Mouse (Mus musculus) intestine, postnatal 0 days (tissue): ENCODE data around the gene Adam22. TPM values are rescaled to one million over a fixed set of nuclear protein-coding genes. Genes with fewer than 3 reads are reported as not detected.

Source experiments
- ATAC-seq: fragments of 200-750 bp; cut with Nextera tagmentation; 2 replicates; pipeline ENCODE4 v1.8.0; 2017; ENCODE audit warnings: mild to moderate bottlenecking, moderate TSS enrichment, moderate library complexity
- H3K27ac ChIP-seq: fragments of 300-500 bp; sonication (generic); 2 replicates; pipeline ENCODE4 v1.5.1; 2014; ENCODE audit warnings: mild to moderate bottlenecking, low read depth, low read length, moderate library complexity
- H3K27me3 ChIP-seq: fragments of 300-500 bp; sonication (generic); replicated peaks from 2 replicates; pipeline ENCODE4 v1.6.1; 2014; ENCODE audit warnings: low read length, mixed read lengths; ENCODE audit not compliant: control insufficient read depth, insufficient read depth
- H3K36me3 ChIP-seq: fragments of 300-500 bp; sonication (generic); 2 replicates; pipeline ENCODE4 v1.6.1; 2014; ENCODE audit warnings: mild to moderate bottlenecking, moderate library complexity; ENCODE audit not compliant: control insufficient read depth, insufficient read depth
- H3K4me1 ChIP-seq: fragments of 300-500 bp; sonication (generic); replicated peaks from 2 replicates; pipeline ENCODE4 v1.6.1; 2014; ENCODE audit warnings: antibody characterized with exemption, low read length, mixed read lengths; ENCODE audit not compliant: control insufficient read depth, insufficient read depth
- H3K4me2 ChIP-seq: fragments of 300-500 bp; sonication (generic); replicated peaks from 2 replicates; pipeline ENCODE4 v1.6.1; 2014; ENCODE audit warnings: low read depth, mild to moderate bottlenecking, moderate library complexity
- H3K4me3 ChIP-seq: fragments of 300-500 bp; sonication (generic); 2 replicates; pipeline ENCODE4 v1.5.1; 2014; ENCODE audit warnings: low read depth, low read length
- H3K9ac ChIP-seq: fragments of 300-500 bp; sonication (generic); 2 replicates; pipeline ENCODE4 v1.6.1; 2014; ENCODE audit warnings: mild to moderate bottlenecking, low read depth, low read length
- H3K9me3 ChIP-seq: fragments of 300-500 bp; sonication (generic); 2 replicates; pipeline ENCODE4 v1.6.1; 2016; ENCODE audit warnings: mixed run types; ENCODE audit not compliant: control insufficient read depth
- CTCF ChIP-seq: sonication (generic); IDR thresholded peaks from 2 replicates; pipeline ENCODE4 v1.5.1; 2016; ENCODE audit warnings: low read depth, mild to moderate bottlenecking, control low read depth, antibody characterized with exemption, moderate library complexity
- WGBS: fragments of 180-500 bp; shearing (Covaris S2); extraction: QIAGEN DNeasy Blood & Tissue Kit; methylation state at CpG from one replicate; pipeline ENCODE4 v1.1.7; 2014; 5-methylcytosine and 5-hydroxymethylcytosine counted together
- polyA plus RNA-seq: library from polyadenylated mRNA; unstranded; fragments of >200 nt; fragmentation: Nextera tagmentation; extraction: Ambion mirVana; gene quantifications from 2 replicates; pipeline ENCODE4 v1.2.1, GENCODE M21; 2015

Adam22 gene
- polyA plus RNA-seq, 1 experiment from 2014 or later: 1.4 TPM

- Histone ChIP-seq H3K9ac (no peak overlapping the region), H3K4me2 (no peak overlapping the region), H3K36me3 (no peaks in the 10 kb centered on the region), H3K27ac (no peak overlapping the region), H3K4me3 (no peak overlapping the region), H3K4me1 (no peaks in the 10 kb centered on the region), H3K27me3 (no peaks in the 10 kb centered on the region), H3K9me3 (no peaks in the 10 kb centered on the region)
- WGBS: 70% methylated on average over 10 of the region's 10 CpGs
- TF ChIP-seq CTCF: no peak
- no peak for ATAC-seq
These were observed 70.1 kb downstream of the Adam22 start for GRCm38 (mm10) chr5:8297719-8298419.

GRCm38 (mm10) chr5:8293287-8293686 is 74.7 kb downstream of the Adam22 start:
- H3K9ac ChIP-seq: no peak overlapping the region
- TF ChIP-seq CTCF: no peak
- no peak overlapping the region for H3K4me2 ChIP-seq
- no peaks in the 10 kb centered on the region for H3K27me3 ChIP-seq
- H3K36me3 ChIP-seq: no peaks in the 10 kb centered on the region
- ATAC-seq: no peak
- H3K9me3 ChIP-seq: no peaks in the 10 kb centered on the region
- H3K27ac ChIP-seq: no peak overlapping the region
- 20% methylated on average over 1 of the region's 1 CpGs for WGBS
- H3K4me1 ChIP-seq: no peaks in the 10 kb centered on the region
- H3K4me3 ChIP-seq: no peak overlapping the region

GRCm38 (mm10) chr5:8291496-8291895 is 76.5 kb downstream of the Adam22 start:
- no peaks in the 10 kb centered on the region for H3K36me3 ChIP-seq
- no peak for TF ChIP-seq CTCF
- no peak overlapping the region for H3K4me2 ChIP-seq
- no peak overlapping the region for H3K9ac ChIP-seq
- H3K27ac ChIP-seq: no peak overlapping the region
- no peaks in the 10 kb centered on the region for H3K9me3 ChIP-seq
- no peaks in the 10 kb centered on the region for H3K27me3 ChIP-seq
- 88% methylated on average over 1 of the region's 1 CpGs for WGBS
- no peaks in the 10 kb centered on the region for H3K4me1 ChIP-seq
- ATAC-seq: no peak
- no peak overlapping the region for H3K4me3 ChIP-seq

- Histone ChIP-seq H3K9ac (no peak overlapping the region), H3K4me3 (no peak overlapping the region), H3K4me1 (no peaks in the 10 kb centered on the region), H3K9me3 (no peaks in the 10 kb centered on the region), H3K27me3 (no peaks in the 10 kb centered on the region), H3K4me2 (no peak overlapping the region), H3K36me3 (no peaks in the 10 kb centered on the region), H3K27ac (no peak overlapping the region)
- WGBS: 67% methylated on average over 6 of the region's 6 CpGs
- no peak for ATAC-seq
- no peak for TF ChIP-seq CTCF
These were observed 78.0 kb downstream of the Adam22 start for GRCm38 (mm10) chr5:8289678-8290614.

GRCm38 (mm10) chr5:8284123-8284522 is 83.8 kb downstream of the Adam22 start:
- no peak for ATAC-seq
- no peak overlapping the region for H3K4me2 ChIP-seq
- H3K9me3 ChIP-seq: no peaks in the 10 kb centered on the region
- WGBS: 66% methylated on average over 5 of the region's 5 CpGs
- no peaks in the 10 kb centered on the region for H3K4me1 ChIP-seq
- H3K4me3 ChIP-seq: no peak overlapping the region
- H3K9ac ChIP-seq: no peak overlapping the region
- no peaks in the 10 kb centered on the region for H3K27me3 ChIP-seq
- no peak overlapping the region for H3K27ac ChIP-seq
- no peak for TF ChIP-seq CTCF
- H3K36me3 ChIP-seq: no peaks in the 10 kb centered on the region

GRCm38 (mm10) chr5:8276141-8276540 is 91.8 kb downstream of the Adam22 start:
- Histone ChIP-seq H3K36me3 (no peaks in the 10 kb centered on the region), H3K9me3 (no peaks in the 10 kb centered on the region), H3K4me2 (no peak overlapping the region), H3K27ac (no peak overlapping the region), H3K4me1 (no peaks in the 10 kb centered on the region), H3K27me3 (no peaks in the 10 kb centered on the region), H3K4me3 (no peak overlapping the region), H3K9ac (no peak overlapping the region)
- TF ChIP-seq CTCF: no peak
- WGBS: 76% methylated on average over 1 of the region's 1 CpGs
- ATAC-seq: no peak
